Mouse (Mus musculus) R1 (cell line): ENCODE measurements around the gene 4933409G03Rik.
"Not testable (repeated sequence)": the region's sequence is repeated elsewhere in the genome, so short reads cannot be mapped to it uniquely, and the experiment has no call there.

Experiments
- DNase-seq: peaks from one replicate; pipeline ENCODE4 v3.0.0-alpha.2; 2018; ENCODE audit warnings: low read depth, low spot score

Gene 4933409G03Rik

GRCm38 (mm10) chr2:68582113-68582512 is at the start of gene 4933409G03Rik:
Gene 4933409G03Rik (plus strand): TSS chr2:68582413.
- no peak for DNase-seq

DNA sequence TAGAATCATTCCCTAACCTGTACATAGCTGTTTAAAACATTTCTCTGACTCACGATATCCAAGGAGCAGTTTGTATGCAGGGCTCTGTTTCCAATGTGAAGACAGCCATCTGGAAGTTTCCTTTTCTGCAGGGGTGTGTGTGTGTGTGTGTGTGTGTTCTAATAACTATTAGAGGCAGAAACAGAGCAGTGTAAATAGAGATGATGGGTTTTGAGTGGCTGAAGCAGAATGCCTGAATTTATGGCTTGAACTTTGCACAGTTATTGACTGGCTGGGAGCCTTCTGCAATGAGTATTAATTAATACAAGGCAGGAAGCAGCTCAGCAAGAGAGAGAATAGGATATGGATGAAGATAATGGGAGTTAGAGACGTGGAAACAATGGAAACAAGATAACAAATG is 38.0 kb upstream of the 4933409G03Rik start:
- no peak for DNase-seq

- no peak for DNase-seq
These were observed 21.4 kb upstream of the 4933409G03Rik start for GRCm38 (mm10) chr2:68560821-68561220.

GRCm38 (mm10) chr2:68563331-68563730 is 18.9 kb upstream of the 4933409G03Rik start:
- DNase-seq = peak; percentile 61

DNA sequence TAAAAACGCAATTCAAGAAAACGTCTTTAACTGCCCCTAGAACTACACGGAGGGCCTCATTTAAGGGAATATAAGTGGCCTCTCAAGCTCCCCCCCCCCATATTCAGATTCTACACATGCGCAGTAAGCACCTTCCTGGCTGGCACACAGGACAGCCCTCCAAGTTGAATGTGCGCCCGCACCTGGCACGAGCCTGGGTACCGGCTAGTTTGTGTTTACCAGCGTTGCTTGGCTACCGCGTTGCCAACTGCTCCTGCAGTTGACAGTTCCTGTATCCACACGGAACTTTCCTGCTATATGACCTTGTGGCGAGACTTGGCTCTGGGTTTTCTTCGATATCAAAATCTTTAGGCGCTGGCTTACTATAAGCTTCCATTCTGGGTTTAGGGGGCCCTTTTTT is 13.9 kb upstream of the 4933409G03Rik start:
- no peak for DNase-seq

DNA sequence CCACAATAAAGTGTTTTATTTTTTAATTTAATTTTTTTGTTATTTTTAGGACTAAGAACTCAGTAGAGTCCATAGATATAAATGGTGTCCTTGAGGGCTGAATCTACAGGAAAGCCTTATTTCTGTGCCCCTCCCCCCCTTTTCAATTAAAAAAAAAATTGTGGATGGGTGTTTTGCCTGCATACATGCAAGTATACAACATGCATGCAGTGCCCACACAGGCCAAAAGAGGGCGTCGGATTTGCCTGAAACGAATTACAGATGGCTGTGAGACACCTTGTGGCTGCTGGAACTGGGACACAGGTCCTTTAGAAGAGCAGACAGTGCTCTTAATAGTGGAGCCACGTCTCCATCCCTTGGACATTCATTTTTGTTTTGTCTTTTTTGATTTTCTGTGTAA is 9.9 kb upstream of the 4933409G03Rik start:
- DNase-seq = peak; percentile 87

DNA sequence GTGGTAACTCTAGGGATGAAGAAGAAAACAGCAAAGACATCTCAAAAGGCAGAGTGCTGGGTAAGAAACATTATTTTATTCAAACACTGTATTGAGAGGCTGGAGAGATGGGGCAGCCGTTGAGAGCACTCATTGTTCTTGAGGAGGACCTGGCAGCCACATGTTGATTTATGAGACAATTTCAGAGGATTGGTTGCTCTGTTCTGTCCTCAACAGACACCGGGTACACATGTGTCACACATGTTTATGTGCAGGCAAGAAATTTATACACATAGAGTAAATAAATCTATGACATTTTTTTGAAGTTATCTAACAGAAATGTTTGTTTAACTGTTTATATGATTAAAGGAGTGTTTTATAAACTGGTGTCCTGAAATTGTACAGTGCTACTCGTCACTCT is 10.6 kb downstream of the 4933409G03Rik start:
- DNase-seq = no peak

DNA sequence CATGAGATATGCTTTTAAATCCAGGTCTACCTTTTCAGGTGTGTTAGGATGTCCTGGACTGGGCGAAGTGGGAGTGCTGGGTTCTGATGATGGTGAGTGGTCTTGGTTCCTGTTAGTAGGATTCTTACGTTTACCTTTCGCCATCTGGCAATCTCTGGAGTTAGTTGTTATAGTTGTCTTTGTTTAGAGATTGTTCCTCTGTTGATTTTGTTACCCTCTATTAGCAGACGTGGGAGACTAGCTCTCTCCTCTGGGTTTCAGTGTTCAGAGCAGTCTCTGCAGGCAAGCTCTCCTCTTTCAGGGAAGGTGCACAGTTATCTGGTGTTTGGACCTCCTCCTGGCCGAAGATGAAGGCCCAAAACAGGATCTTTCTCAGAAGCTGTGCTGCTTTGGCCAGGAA is 74.0 kb downstream of the 4933409G03Rik start, which contains the start of gene 4932414N04Rik:
4932414N04Rik (plus strand) TSS at position 301 of the 400 bp plus-strand sequence.
- not testable (repeated sequence) for DNase-seq
